Mouse (Mus musculus) neural tube, embryonic 15.5 days (tissue): ENCODE results near the gene Itprid1. TPM values are rescaled to one million over a fixed set of nuclear protein-coding genes. Genes with fewer than 3 reads are reported as not detected.

ENCODE experiments used
- ATAC-seq: fragments of 200-750 bp; cut with Nextera tagmentation; 2 replicates; pipeline ENCODE4 v1.8.0; 2017; ENCODE audit warnings: mild to moderate bottlenecking, moderate TSS enrichment, moderate library complexity; ENCODE audit not compliant: low FRiP score
- H3K27ac ChIP-seq: fragments of 300-500 bp; sonication (generic); replicated peaks from 2 replicates; pipeline ENCODE4 v1.5.1; 2015; ENCODE audit warnings: mild to moderate bottlenecking, inconsistent platforms
- H3K27me3 ChIP-seq: fragments of 300-500 bp; sonication (generic); replicated peaks from 2 replicates; pipeline ENCODE4 v1.6.1; 2015; ENCODE audit warnings: inconsistent platforms
- H3K36me3 ChIP-seq: fragments of 300-500 bp; sonication (generic); 2 replicates; pipeline ENCODE4 v1.6.1; 2015; ENCODE audit warnings: inconsistent platforms
- H3K4me1 ChIP-seq: fragments of 300-500 bp; sonication (generic); 2 replicates; pipeline ENCODE4 v1.6.1; 2015; ENCODE audit warnings: inconsistent platforms
- H3K4me2 ChIP-seq: fragments of 300-500 bp; sonication (generic); 2 replicates; pipeline ENCODE4 v1.6.1; 2015; ENCODE audit warnings: inconsistent platforms, mild to moderate bottlenecking, moderate library complexity
- H3K4me3 ChIP-seq: fragments of 300-500 bp; sonication (generic); replicated peaks from 2 replicates; pipeline ENCODE4 v1.5.1; 2015; ENCODE audit warnings: mild to moderate bottlenecking, inconsistent platforms
- H3K9ac ChIP-seq: fragments of 300-500 bp; sonication (generic); replicated peaks from 2 replicates; pipeline ENCODE4 v1.6.1; 2015; ENCODE audit warnings: mild to moderate bottlenecking, inconsistent platforms
- H3K9me3 ChIP-seq: fragments of 300-500 bp; sonication (generic); replicated peaks from 2 replicates; pipeline ENCODE4 v1.6.1; 2016; ENCODE audit warnings: inconsistent platforms
- WGBS: fragments of 180-500 bp; shearing (Covaris S2); methylation state at CpG from one replicate; pipeline ENCODE4 v1.1.7; 2015; ENCODE audit warnings: mixed read lengths; 5-methylcytosine and 5-hydroxymethylcytosine counted together
- polyA plus RNA-seq: library from polyadenylated mRNA; unstranded; fragments of >200 nt; fragmentation: Nextera tagmentation; extraction: Ambion mirVana; gene quantifications from 2 replicates; pipeline ENCODE4 v1.2.1, GENCODE M21; 2015

The Itprid1 gene
- polyA plus RNA-seq, 1 experiment from 2014 or later = 0.09 TPM

DNA sequence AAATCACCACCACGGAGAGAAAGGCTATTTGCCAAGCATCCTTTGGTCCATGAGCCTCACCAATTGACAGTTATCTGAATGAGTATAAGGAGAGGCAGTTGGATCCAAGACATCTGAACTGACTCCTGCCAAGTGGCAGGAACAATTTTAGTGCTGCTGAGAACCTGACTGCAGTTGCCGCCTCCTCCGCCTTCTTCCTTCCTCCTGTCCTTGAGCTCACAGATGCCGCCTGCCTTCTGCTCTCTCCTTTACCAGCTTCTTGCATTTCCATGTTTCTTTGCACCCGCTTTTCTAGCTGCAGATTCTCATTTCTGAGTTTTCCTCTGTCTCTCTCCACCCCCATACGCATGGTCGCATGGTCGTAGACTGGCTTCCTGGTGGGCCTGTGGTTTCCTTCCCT lies 25.5 kb upstream of the Itprid1 start:
- 90% methylated on average over 8 of the region's 8 CpGs for WGBS
- Histone ChIP-seq H3K4me2 (no peak overlapping the region), H3K27me3 (no peaks in the 10 kb centered on the region), H3K27ac (no peak overlapping the region), H3K9ac (no peak overlapping the region), H3K4me3 (no peak overlapping the region), H3K4me1 (no peaks in the 10 kb centered on the region), H3K36me3 (no peaks in the 10 kb centered on the region), H3K9me3 (no peaks in the 10 kb centered on the region)
- ATAC-seq = no peak

- Histone ChIP-seq H3K4me3 (no peak overlapping the region), H3K27me3 (no peaks in the 10 kb centered on the region), H3K4me2 (no peak overlapping the region), H3K4me1 (no peaks in the 10 kb centered on the region), H3K36me3 (no peaks in the 10 kb centered on the region), H3K9me3 (no peaks in the 10 kb centered on the region), H3K9ac (no peak overlapping the region), H3K27ac (no peak overlapping the region)
- ATAC-seq = no peak
- WGBS = 82% methylated on average over 1 of the region's 1 CpGs
Observed at GRCm38 (mm10) chr6:55812353-55812752, 24.3 kb upstream of the Itprid1 start.

GRCm38 (mm10) chr6:55814184-55814926 lies 22.3 kb upstream of the Itprid1 start:
- H3K27me3 ChIP-seq = no peaks in the 10 kb centered on the region
- ATAC-seq = no peak
- no peaks in the 10 kb centered on the region for H3K36me3 ChIP-seq
- H3K27ac ChIP-seq = no peak overlapping the region
- no peak overlapping the region for H3K9ac ChIP-seq
- 74% methylated on average over 12 of the region's 12 CpGs for WGBS
- no peak overlapping the region for H3K4me2 ChIP-seq
- no peaks in the 10 kb centered on the region for H3K9me3 ChIP-seq
- peaks cover 6% of the 10 kb centered on the region for H3K4me1 ChIP-seq
- H3K4me3 ChIP-seq = no peak overlapping the region

DNA sequence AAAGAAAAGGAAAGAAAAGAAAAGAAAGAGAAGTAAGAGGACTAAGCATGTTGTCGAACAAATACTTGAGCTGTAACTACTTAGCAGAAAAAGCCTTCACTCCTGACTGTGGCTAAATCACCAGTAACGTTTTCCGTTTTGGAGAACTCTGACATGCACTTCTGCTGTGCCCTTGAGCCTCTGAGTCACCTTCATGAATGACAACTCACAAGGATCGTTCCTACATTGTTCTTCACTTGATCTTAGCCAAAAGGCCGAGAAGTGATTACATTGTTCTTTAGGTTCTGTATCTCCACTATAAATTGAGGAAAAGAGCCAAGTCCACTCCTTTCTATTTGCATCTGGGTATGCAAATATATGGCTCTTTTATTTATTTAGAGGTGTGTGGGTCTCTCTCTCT lies 19.8 kb upstream of the Itprid1 start:
- no peak for ATAC-seq
- Histone ChIP-seq H3K4me1 (peaks cover 7% of the 10 kb centered on the region), H3K4me2 (no peak overlapping the region), H3K9me3 (no peaks in the 10 kb centered on the region), H3K4me3 (no peak overlapping the region), H3K27ac (no peak overlapping the region), H3K27me3 (no peaks in the 10 kb centered on the region), H3K9ac (no peak overlapping the region), H3K36me3 (no peaks in the 10 kb centered on the region)
- 88% methylated on average over 5 of the region's 5 CpGs for WGBS

DNA sequence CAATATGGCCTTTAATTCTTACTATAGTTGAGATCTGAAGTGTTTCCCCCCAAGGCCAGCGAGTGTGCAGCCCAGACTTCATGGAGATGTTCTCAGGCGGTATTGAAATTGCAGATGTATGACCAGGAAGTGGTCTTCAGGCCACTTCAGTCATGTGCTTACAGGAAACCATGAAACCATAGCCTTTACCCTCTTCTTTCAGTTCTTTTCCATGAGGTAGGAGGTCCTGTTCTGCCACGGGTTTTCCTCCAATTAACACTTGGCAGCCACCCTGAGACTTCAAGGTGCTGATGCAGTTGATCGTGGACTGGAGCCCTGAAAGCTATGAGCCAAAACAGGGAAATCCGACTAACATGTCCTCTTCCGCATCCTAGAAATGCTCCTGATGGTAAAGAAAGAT lies 7.0 kb upstream of the Itprid1 start:
- H3K9ac ChIP-seq = no peak overlapping the region
- H3K4me3 ChIP-seq = no peak overlapping the region
- H3K27ac ChIP-seq = no peak overlapping the region
- 89% methylated on average over 6 of the region's 6 CpGs for WGBS
- no peak overlapping the region for H3K4me2 ChIP-seq
- ATAC-seq = no peak
- H3K9me3 ChIP-seq = no peaks in the 10 kb centered on the region
- no peaks in the 10 kb centered on the region for H3K4me1 ChIP-seq
- no peaks in the 10 kb centered on the region for H3K27me3 ChIP-seq
- H3K36me3 ChIP-seq = no peaks in the 10 kb centered on the region

DNA sequence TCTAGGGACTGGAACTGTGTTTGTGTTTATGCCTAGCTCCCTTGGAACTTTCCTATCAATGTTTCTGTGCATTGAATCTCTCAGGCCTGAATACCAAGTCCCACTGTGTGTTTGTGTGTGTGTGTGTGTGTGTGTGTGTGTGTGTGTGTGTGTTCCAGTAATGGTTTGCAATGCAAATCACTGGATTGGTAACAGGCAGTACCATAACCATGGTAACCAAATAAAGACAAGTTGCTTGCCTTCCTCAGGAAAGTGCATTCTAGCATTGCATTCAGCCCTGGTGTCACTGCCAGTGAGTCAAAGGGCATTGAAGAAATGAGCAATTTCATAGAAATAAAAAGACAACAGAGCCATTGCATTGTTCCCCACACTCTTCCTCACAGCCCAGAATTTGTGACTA lies 15.9 kb downstream of the Itprid1 start:
- Histone ChIP-seq H3K9me3 (no peaks in the 10 kb centered on the region), H3K9ac (no peak overlapping the region), H3K4me3 (no peak overlapping the region), H3K4me1 (no peaks in the 10 kb centered on the region), H3K4me2 (no peak overlapping the region), H3K27ac (no peak overlapping the region), H3K36me3 (no peaks in the 10 kb centered on the region), H3K27me3 (no peaks in the 10 kb centered on the region)
- no peak for ATAC-seq

- H3K4me2 ChIP-seq = no peak overlapping the region
- no peak overlapping the region for H3K9ac ChIP-seq
- no peaks in the 10 kb centered on the region for H3K9me3 ChIP-seq
- H3K4me1 ChIP-seq = no peaks in the 10 kb centered on the region
- H3K27me3 ChIP-seq = no peaks in the 10 kb centered on the region
- WGBS = 88% methylated on average over 4 of the region's 4 CpGs
- no peak overlapping the region for H3K4me3 ChIP-seq
- no peak overlapping the region for H3K27ac ChIP-seq
- ATAC-seq = no peak
- no peaks in the 10 kb centered on the region for H3K36me3 ChIP-seq
Observed at GRCm38 (mm10) chr6:55856085-55856484, 19.4 kb downstream of the Itprid1 start.

DNA sequence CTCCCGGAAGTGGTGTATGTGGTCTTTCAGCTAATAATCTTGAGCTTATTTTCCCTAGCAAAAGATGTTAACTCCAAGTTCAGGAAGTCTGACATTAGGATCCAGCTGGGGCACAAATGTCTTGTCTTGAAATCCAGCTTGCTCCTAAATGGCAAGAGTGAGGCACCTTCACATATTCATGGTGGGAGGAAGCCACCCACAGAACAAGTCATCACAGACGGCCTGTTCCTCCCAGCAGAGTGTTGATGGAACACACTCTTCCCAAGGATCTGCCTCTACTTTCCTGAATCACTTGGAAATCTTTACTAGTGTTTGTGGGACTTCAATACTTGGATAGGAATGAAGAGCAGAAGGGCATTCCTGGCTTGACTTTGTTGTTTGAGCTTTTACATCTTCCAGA lies 28.5 kb downstream of the Itprid1 start:
- Histone ChIP-seq H3K4me3 (no peak overlapping the region), H3K9me3 (no peaks in the 10 kb centered on the region), H3K36me3 (no peaks in the 10 kb centered on the region), H3K4me2 (no peak overlapping the region), H3K27ac (no peak overlapping the region), H3K27me3 (no peaks in the 10 kb centered on the region), H3K4me1 (no peaks in the 10 kb centered on the region), H3K9ac (no peak overlapping the region)
- no peak for ATAC-seq
- 89% methylated on average over 2 of the region's 2 CpGs for WGBS

GRCm38 (mm10) chr6:55879356-55879960 lies 42.8 kb downstream of the Itprid1 start:
- 54% methylated on average over 5 of the region's 5 CpGs for WGBS
- Histone ChIP-seq H3K9me3 (no peaks in the 10 kb centered on the region), H3K27ac (no peak overlapping the region), H3K9ac (no peak overlapping the region), H3K4me3 (no peak overlapping the region), H3K4me1 (no peaks in the 10 kb centered on the region), H3K27me3 (no peaks in the 10 kb centered on the region), H3K36me3 (no peaks in the 10 kb centered on the region), H3K4me2 (no peak overlapping the region)
- ATAC-seq = no peak

GRCm38 (mm10) chr6:55880886-55881285 lies 44.2 kb downstream of the Itprid1 start:
- Histone ChIP-seq H3K27me3 (no peaks in the 10 kb centered on the region), H3K4me3 (no peak overlapping the region), H3K4me1 (no peaks in the 10 kb centered on the region), H3K9me3 (no peaks in the 10 kb centered on the region), H3K36me3 (no peaks in the 10 kb centered on the region), H3K27ac (no peak overlapping the region), H3K4me2 (no peak overlapping the region), H3K9ac (no peak overlapping the region)
- 25% methylated on average over 3 of the region's 3 CpGs for WGBS
- ATAC-seq = no peak

DNA sequence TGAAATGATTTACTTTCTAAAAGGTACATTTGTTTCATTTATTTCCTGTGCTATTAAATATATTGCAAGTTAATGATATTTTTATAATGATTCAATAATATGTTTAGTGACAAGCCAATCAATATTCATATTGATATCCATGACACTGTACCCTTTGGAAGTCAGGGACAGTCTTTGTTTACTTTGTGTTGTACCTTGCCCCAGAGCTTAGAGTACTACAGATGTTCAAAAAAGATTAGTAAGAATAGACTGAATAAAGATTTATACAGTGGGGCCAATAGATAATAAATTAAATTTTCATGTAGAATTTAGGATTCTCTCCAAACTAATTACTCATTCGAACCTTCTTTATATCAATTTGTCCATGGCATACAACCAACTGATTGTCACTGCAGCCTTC lies 50.9 kb downstream of the Itprid1 start:
- Histone ChIP-seq H3K36me3 (no peaks in the 10 kb centered on the region), H3K4me2 (no peak overlapping the region), H3K27ac (no peak overlapping the region), H3K9me3 (no peaks in the 10 kb centered on the region), H3K4me3 (no peak overlapping the region), H3K9ac (no peak overlapping the region), H3K4me1 (no peaks in the 10 kb centered on the region), H3K27me3 (no peaks in the 10 kb centered on the region)
- ATAC-seq = no peak
- WGBS = 93% methylated on average over 1 of the region's 1 CpGs

DNA sequence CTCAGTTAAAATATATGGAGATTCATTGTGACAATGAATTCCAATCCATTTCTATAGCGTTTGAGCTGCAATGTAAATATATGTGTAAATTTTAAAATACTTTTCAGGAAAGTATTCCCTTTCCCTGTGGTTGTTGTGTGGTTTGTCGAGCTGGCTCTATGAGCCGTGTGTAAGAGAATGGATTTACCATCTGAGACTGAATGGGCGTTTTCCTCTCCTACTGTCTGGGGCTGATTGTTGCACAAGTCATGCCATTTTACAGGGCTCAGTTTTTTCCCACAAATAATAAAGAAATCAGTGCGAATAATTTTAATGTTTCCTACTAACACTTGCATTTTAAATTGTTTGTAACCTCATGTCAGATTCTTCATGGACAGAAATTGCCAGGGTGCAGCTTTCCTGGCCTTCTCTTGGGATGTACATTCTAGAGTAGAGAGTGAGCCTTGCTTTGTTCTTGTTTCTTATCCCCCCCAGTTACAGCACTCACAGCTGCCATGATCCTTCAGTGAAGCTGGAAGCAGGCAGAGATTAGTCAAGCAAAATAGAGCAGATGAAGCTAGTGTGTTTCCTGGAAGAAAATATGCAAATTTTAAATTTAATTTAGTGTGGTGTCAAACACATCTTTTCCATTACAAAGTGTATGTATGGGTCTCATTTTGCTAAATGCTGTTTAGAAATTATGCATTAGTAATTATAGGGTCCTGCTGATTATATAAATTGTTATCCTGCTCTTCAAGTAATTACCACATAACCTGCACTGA lies 65.1 kb downstream of the Itprid1 start:
- Histone ChIP-seq H3K4me2 (no peak overlapping the region), H3K4me1 (no peaks in the 10 kb centered on the region), H3K9me3 (no peaks in the 10 kb centered on the region), H3K36me3 (no peaks in the 10 kb centered on the region), H3K9ac (no peak overlapping the region), H3K27ac (no peak overlapping the region), H3K27me3 (no peaks in the 10 kb centered on the region), H3K4me3 (no peak overlapping the region)
- no peak for ATAC-seq
- 78% methylated on average over 5 of the region's 5 CpGs for WGBS
